Mouse (Mus musculus) hindlimb bud, embryonic 11.5 days (tissue): ENCODE measurements around the gene Lgi1.

Experiments used
- DNase-seq: peaks from one replicate; pipeline ENCODE4 v3.0.0-alpha.2; 2012; ENCODE audit warnings: low read depth, low spot score; ENCODE audit errors: extremely low spot score

Gene Lgi1

DNA sequence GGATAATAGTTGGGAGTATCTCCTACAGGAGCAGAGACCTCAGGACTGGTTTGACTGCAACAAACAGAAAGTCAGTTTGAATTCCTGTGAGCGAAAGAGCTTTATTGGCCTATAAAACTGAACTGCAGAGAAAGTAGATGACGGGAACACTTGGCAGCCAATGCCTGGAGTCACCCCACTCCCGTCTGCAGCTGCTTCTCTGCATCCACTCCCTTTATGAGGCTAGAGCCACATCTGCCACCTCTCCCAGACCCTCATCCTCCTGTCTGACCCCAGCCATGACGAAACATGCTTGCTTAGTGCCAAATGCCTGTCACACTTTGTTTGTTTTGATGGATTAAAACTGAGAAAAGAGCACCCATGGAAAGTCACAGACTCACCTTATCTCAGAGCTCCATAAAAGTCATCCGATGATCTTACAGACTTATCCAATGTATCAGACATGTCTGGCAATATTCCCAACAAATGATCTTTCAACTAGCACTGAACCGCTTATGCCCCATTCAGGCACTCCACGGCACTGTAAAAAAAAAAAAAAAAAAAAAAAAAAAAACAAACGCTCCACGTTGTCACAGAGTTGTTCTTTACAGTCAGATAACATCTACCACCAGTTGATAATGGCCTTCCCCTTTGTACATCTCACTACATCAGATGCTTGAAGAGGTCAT, 93.8 kb downstream of the Lgi1 start:
- DNase-seq, result no peak

- no peak for DNase-seq
Measured at GRCm38 (mm10) chr19:38359287-38359686, 95.0 kb downstream of the Lgi1 start.
